Mouse (Mus musculus) gastrocnemius, postnatal 25 days (tissue): ENCODE data around the gene Msi2. TPM values are rescaled to one million over a fixed set of nuclear protein-coding genes. Genes with fewer than 3 reads are reported as not detected.

ENCODE experiments used
- DNase-seq: peaks from one replicate; pipeline ENCODE4 v3.0.0; 2022
- total RNA-seq, 2 experiments: library from RNA; stranded (reverse); gene quantifications; 1 replicate in 1 of 2; 2 replicates in 1 of 2; pipeline ENCODE4 v1.2.3; 2021

Msi2 gene
- total RNA-seq, 2 experiments from 2014 or later, result 158 TPM

DNA sequence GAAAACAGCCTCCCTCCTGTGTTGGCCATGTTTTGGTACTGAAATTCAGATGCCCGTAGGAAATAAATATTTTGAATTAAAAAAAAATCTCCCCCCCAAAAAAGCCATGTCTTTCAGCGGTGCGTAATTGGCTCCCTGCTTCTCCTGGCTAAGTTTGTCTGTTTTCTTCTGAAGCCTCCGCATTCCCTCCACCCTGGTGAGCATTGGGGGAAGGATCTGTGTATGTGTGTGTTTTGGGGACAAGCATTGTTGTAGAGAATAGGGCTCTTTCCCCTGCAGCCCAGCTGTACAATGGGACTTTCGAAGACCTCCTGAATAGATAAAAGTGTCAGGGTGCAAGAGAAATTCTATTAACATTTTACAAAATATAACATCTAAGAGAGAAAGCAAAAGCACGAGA, 236.1 kb downstream of the Msi2 start:
- no peak for DNase-seq

DNA sequence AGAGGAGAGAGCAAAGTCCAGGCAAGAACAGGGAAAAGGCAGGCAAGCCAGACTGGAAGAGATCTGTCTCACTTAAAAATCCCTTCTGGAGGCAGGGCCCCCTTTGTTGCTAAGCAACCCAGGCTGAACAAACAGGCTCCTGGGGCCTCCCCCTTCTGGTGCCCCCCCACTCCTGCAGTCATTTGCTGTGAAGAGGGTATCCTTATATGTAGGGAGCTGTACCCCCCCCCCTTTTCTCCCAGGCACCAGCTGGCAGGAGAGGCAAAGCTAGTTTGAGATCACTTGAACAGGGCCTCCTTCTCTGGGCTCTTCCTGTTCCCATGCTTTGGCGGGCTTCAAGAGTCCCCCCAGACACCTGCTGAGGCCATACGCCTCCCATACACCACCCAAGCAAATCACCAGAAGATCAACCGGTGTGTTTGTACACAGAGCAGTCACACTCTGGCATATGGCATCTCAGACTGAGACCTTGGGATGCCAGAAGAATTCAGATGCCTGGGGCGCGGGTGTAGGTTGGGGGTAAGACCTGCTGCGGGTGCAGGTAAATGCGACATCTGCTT, 236.6 kb downstream of the Msi2 start:
- no peak for DNase-seq

GRCm38 (mm10) chr11:88481092-88481601, 237.2 kb downstream of the Msi2 start:
- DNase-seq, result no peak

- DNase-seq, result peak; percentile 33
Observed at GRCm38 (mm10) chr11:88479498-88479897, 238.8 kb downstream of the Msi2 start.

DNA sequence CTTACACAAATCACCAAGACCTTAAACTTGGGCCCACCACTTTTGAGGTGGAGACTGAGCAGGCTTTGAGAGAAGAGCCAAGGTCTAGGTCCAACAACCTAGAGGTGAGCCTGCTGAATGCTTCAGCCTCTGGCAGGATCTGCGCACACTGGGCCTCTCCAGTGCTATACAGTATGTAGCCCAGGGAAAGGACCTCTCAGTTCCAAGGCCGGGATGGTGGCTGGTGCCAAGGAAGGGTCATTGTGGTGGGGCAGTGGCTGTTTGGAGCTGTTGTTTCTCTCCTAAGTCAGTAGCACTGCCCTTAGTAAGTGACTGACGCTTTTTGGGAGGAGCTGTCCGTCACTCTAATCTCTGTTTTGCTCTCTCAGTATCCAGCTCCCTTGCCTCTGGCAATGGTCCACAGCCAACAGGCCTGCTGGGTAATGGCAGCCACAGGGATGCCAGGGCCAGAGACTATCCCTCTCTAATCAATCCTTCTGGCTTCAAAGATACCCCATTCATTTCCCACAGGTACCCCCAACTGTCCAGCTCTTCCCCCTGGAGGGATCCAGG, 243.3 kb downstream of the Msi2 start:
- no peak for DNase-seq

DNA sequence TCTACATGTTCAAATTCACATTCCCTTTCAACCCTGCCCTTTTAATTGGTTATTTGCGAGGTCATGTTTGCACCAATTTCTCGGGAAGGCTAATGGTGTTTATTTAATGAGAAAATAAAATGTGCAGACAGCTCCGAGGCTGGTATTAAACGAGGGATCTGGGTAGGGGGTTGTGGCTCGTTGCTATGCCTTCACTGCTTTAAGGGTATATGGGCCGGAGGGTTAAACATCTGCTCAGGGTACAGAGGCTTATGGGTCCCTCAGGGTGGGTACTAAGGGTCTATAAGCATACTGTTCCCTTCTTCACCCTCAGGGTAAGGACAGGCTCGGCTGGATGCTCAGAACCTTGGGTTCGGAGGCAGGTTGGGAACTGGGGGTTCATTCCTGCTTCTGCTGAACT, 245.6 kb downstream of the Msi2 start:
- no peak for DNase-seq

DNA sequence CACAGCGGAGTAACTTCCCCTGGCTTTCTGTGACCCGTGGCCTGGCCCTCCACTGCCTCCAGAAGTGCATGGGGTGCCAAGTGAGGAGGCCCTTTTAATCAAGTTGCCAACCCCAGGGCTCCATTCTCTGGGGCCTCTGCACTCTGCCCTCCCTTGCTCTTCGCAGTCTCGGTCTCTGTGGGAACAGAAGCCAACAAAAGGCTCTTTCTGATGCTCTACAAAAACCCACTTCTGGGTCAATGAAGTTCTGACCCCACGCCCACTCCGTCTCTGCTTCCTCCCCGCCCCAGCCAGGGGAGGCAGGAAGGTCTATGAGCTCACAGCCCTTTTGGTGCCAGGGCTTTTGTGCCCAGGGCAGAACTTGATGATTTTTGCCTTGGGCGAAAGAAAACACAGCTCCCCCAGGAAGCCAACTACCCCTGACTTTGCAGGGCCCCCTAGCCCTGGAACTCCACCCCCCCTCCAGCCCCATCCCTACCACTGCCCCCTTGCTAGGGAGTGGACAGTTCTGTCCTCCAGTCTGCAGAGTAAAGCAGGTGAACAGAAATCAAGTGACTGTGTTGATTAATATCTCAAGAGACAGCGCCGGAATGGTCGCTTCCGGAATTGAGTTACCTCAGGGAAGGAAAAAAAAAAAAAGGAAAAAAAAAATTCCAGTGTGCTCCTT, 246.2 kb downstream of the Msi2 start:
- DNase-seq, result no peak

- DNase-seq, result no peak
Observed at GRCm38 (mm10) chr11:88470599-88470998, 247.7 kb downstream of the Msi2 start.

DNA sequence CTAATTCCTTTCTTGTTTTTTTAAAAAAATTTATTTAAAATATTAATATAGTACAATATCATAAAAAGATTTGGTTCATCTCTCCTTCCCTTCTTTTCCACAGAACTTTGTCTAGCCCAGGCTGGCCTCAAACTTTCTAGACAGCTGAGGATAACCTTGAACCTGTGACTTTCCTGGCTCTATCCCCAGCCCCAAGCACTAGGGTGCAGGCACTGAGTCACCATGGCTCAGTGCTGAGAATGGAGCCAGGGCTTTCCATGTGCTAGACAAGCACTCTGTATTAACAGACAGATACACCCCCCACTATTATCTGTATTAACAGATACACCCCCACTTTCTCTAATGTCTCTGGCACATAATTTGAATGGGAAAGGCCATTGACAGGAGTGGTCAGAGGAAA, 249.3 kb downstream of the Msi2 start:
- no peak for DNase-seq

DNA sequence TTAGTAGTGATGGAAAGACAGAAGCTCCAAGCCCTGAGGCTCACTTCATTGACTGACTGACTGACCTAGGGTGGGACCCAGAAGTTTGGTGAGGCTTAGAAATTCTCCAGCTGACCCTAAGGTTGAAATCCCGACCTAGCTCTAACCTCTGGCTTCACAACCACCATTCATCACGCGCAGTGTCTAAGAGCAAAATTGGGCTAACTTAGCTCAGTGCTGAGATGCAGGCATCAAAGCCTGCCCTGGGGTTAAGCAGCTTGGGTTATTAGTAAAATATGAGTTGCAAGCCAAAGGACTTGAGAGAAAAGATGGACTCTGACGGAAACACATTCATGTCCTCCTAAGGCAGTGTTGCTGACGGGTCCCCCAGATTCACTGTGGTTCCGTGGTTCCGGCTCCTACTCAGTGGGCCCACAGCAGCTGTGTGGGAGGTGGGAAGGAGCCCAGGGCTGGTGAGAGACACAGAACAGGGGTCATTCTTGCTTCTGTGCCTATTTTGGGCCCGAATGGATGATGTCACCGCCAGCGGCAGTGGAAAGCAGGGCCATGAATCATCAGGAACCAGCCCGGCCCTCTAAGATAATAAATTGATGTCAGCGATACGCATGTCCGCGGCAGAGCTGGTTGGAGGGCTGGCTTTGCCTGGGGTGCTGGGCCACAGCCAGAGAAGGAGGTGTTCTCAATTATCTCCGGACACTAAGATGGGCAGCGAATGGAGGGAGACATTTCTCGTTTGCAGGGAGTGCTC, 250.6 kb downstream of the Msi2 start:
- DNase-seq, result peak; percentile 60

- DNase-seq, result no peak
Observed at GRCm38 (mm10) chr11:88463951-88464350, 254.4 kb downstream of the Msi2 start.

DNA sequence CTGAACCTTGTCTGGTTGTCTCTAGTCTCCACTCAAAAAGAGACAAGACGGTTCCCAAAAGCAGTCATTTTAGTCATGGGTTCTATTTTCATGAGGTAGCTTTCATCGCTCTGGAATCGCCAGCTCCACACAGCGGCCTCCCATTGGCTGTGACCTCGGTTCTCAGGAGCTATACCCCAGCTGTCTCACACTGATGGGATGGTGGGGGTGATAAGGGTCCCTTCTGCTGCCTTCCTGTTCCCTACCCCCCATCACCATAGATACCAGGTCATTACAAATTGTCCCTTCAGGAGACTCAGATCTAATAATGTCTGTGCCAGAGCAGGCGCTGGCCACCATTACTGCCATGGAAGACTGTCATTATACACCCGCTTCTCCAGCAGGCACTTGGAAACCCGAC, 255.5 kb downstream of the Msi2 start:
- no peak for DNase-seq

DNA sequence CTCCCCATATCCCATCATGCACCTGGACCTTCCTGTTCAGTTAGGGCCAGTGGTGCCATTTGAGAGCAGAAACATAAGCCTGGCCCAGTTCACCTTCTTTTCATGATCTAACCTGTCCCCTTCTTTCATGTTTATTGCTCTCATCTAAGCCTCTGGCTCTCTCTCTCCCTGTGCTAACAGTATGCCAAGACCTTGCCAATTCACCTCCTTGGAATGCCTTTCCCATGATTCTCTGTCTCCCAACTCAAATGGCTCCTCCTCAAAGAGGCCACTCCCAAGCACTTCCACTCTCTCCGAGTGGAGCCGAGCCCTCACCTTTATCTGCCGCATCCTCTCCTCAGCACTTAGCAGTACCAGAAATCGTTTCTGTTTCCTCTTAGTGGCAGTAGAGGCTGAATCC, 256.7 kb downstream of the Msi2 start:
- DNase-seq, result no peak

- no peak for DNase-seq
Observed at GRCm38 (mm10) chr11:88459946-88460736, 258.2 kb downstream of the Msi2 start.

GRCm38 (mm10) chr11:88457241-88457738, 261.0 kb downstream of the Msi2 start:
- DNase-seq, result no peak

- DNase-seq, result no peak
Observed at GRCm38 (mm10) chr11:88454867-88455806, 263.2 kb downstream of the Msi2 start.

DNA sequence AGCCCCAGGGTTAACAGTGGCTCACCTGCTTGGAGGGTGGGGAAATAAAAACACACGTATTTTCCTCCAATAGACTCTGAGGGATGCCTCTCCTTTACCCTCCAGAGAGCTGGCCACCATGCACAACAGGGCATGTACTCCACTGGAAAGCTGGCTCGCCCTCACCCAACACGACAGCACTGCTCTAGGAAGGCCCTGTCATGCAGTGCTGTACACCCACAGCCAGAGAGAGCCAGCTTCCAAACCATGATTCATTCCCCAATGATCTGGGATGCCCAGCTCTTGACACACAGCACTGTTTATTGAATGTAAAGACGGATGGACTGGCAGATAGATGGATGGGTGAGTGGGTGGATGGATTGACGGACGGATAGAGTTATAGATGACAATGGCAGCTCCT, 269.1 kb downstream of the Msi2 start:
- no peak for DNase-seq

- DNase-seq, result no peak
Observed at GRCm38 (mm10) chr11:88448571-88448970, 269.7 kb downstream of the Msi2 start.

DNA sequence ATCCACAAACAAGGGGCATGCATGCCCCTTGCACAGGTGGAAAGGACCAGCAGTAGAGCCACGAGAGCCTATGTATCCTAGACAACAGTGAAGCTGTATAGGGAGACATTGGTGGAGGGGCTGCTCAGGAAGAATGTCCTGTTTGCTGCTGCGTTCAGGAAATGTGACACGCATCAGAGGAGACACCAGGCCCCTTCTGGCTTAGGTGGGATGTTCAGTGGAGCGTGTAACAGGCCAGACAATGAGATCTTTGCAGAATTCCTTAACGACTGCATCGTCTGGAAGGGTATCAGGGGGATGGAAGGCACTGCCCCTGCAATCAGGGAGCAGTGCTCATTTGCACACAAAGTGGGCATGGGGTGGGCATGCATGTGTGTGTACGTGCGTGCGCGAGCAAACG, 271.0 kb downstream of the Msi2 start:
- no peak for DNase-seq

- DNase-seq, result no peak
Observed at GRCm38 (mm10) chr11:88443905-88444304, 274.4 kb downstream of the Msi2 start.

DNA sequence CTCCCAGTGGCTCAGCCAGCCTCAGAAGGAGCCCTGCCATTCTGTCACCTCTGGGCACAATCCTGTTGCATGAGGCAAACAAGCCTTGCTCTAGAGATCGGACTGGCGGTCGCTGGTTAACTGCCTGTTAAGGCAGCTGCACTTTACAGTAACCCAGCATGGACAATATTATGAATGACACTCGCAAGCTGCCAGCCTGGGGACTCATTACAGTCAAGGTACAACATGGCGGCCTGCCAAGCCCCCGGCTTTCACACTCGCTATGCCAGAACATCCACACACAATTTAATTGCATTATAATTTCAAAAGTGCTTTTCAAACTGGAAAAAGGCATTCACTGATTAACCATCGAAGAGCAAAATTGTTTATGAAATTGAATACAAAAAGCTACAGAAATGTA, 275.0 kb downstream of the Msi2 start:
- no peak for DNase-seq
